Mouse (Mus musculus) cerebellum, adult 11-12 months (tissue): Measurements from ENCODE around the gene Gpr39.
"Not testable (repeated sequence)": the region's sequence is repeated elsewhere in the genome, so short reads cannot be mapped to it uniquely, and the experiment has no call there.

Source experiments
- DNase-seq: peaks from one replicate; pipeline ENCODE4 v3.0.0; 2022

The Gpr39 gene

GRCm38 (mm10) chr1:125676790-125677273, at the start of gene Gpr39:
Gene Gpr39 (plus strand): TSS chr1:125676995.
- no peak for DNase-seq

- peak; percentile 1 for DNase-seq
Measured at GRCm38 (mm10) chr1:125639501-125640253, 37.1 kb upstream of the Gpr39 start.

GRCm38 (mm10) chr1:125643643-125644042, 33.2 kb upstream of the Gpr39 start:
- DNase-seq, result peak; percentile 12

GRCm38 (mm10) chr1:125646816-125647215, 30.0 kb upstream of the Gpr39 start:
- not testable (repeated sequence) for DNase-seq

- DNase-seq, result no peak
Measured at GRCm38 (mm10) chr1:125648011-125648410, 28.8 kb upstream of the Gpr39 start.

GRCm38 (mm10) chr1:125649056-125649455, 27.7 kb upstream of the Gpr39 start:
- no peak for DNase-seq

GRCm38 (mm10) chr1:125652836-125653594, 23.8 kb upstream of the Gpr39 start:
- DNase-seq, result no peak

- DNase-seq, result no peak
Measured at GRCm38 (mm10) chr1:125657416-125657815, 19.4 kb upstream of the Gpr39 start.

- no peak for DNase-seq
Measured at GRCm38 (mm10) chr1:125660151-125660550, 16.6 kb upstream of the Gpr39 start.

GRCm38 (mm10) chr1:125660901-125661300, 15.9 kb upstream of the Gpr39 start:
- no peak for DNase-seq

GRCm38 (mm10) chr1:125662058-125662457, 14.7 kb upstream of the Gpr39 start:
- no peak for DNase-seq

GRCm38 (mm10) chr1:125662660-125663059, 14.1 kb upstream of the Gpr39 start:
- DNase-seq, result no peak

GRCm38 (mm10) chr1:125663104-125663503, 13.7 kb upstream of the Gpr39 start:
- DNase-seq, result no peak

- DNase-seq, result no peak
Measured at GRCm38 (mm10) chr1:125665127-125665637, 11.6 kb upstream of the Gpr39 start.

- DNase-seq, result no peak
Measured at GRCm38 (mm10) chr1:125669035-125669434, 7.8 kb upstream of the Gpr39 start.

- no peak for DNase-seq
Measured at GRCm38 (mm10) chr1:125675186-125675585, 1.6 kb upstream of the Gpr39 start.

GRCm38 (mm10) chr1:125677286-125677685, 491 bp downstream of the Gpr39 start:
- no peak for DNase-seq

GRCm38 (mm10) chr1:125679522-125680077, 2.8 kb downstream of the Gpr39 start:
- DNase-seq, result no peak

GRCm38 (mm10) chr1:125684423-125684822, 7.6 kb downstream of the Gpr39 start:
- DNase-seq, result no peak

- DNase-seq, result no peak
Measured at GRCm38 (mm10) chr1:125685304-125685703, 8.5 kb downstream of the Gpr39 start.

GRCm38 (mm10) chr1:125687701-125688420, 11.1 kb downstream of the Gpr39 start:
- DNase-seq, result no peak

GRCm38 (mm10) chr1:125693541-125693940, 16.7 kb downstream of the Gpr39 start:
- DNase-seq, result no peak

- DNase-seq, result no peak
Measured at GRCm38 (mm10) chr1:125694338-125694737, 17.5 kb downstream of the Gpr39 start.
